Mouse (Mus musculus) kidney, embryonic 14.5 days (tissue): ENCODE data around the gene Hmx2. TPM values are rescaled to one million over a fixed set of nuclear protein-coding genes. Genes with fewer than 3 reads are reported as not detected.

Experiments used
- ATAC-seq: fragments of 200-750 bp; cut with Nextera tagmentation; 2 replicates; pipeline ENCODE4 v1.8.0; 2017; ENCODE audit warnings: moderate number of reproducible peaks, mild to moderate bottlenecking, moderate TSS enrichment, moderate library complexity; ENCODE audit not compliant: low FRiP score, low TSS enrichment
- H3K27ac ChIP-seq: fragments of 300-500 bp; sonication (generic); 2 replicates; pipeline ENCODE4 v1.5.1; 2014; ENCODE audit warnings: low read depth, mild to moderate bottlenecking, low read length, moderate library complexity, mixed read lengths
- H3K27me3 ChIP-seq: fragments of 300-500 bp; sonication (generic); 2 replicates; pipeline ENCODE4 v1.6.1; 2014; ENCODE audit warnings: mild to moderate bottlenecking, low read length; ENCODE audit not compliant: control insufficient read depth, insufficient read depth
- H3K36me3 ChIP-seq: fragments of 300-500 bp; sonication (generic); 2 replicates; pipeline ENCODE4 v1.6.1; 2014; ENCODE audit warnings: low read length, mixed read lengths; ENCODE audit not compliant: control insufficient read depth, insufficient read depth
- H3K4me1 ChIP-seq: fragments of 300-500 bp; sonication (generic); 2 replicates; pipeline ENCODE4 v1.6.1; 2014; ENCODE audit warnings: low read length, mixed read lengths; ENCODE audit not compliant: control insufficient read depth, insufficient read depth
- H3K4me2 ChIP-seq: fragments of 300-500 bp; sonication (generic); replicated peaks from 2 replicates; pipeline ENCODE4 v1.6.1; 2014; ENCODE audit warnings: low read depth, mild to moderate bottlenecking, low read length
- H3K4me3 ChIP-seq: fragments of 300-500 bp; sonication (generic); 2 replicates; pipeline ENCODE4 v1.5.1; 2014; ENCODE audit warnings: mild to moderate bottlenecking, low read length
- H3K9ac ChIP-seq: fragments of 300-500 bp; sonication (generic); 2 replicates; pipeline ENCODE4 v1.6.1; 2014; ENCODE audit warnings: low read depth, mild to moderate bottlenecking, low read length, moderate library complexity
- H3K9me3 ChIP-seq: fragments of 300-500 bp; sonication (generic); 2 replicates; pipeline ENCODE4 v1.6.1; 2016; ENCODE audit warnings: low read length; ENCODE audit not compliant: control insufficient read depth
- WGBS: fragments of 180-500 bp; shearing (Covaris S2); extraction: QIAGEN DNeasy Blood & Tissue Kit; methylation state at CpG from one replicate; pipeline ENCODE4 v1.1.7; 2014; 5-methylcytosine and 5-hydroxymethylcytosine counted together
- polyA plus RNA-seq: library from polyadenylated mRNA; unstranded; fragments of >200 nt; fragmentation: Nextera tagmentation; extraction: Ambion mirVana; gene quantifications from 2 replicates; pipeline ENCODE4 v1.2.1, GENCODE M21; 2014

Hmx2 gene
- polyA plus RNA-seq, result not detected in 2 replicates

DNA sequence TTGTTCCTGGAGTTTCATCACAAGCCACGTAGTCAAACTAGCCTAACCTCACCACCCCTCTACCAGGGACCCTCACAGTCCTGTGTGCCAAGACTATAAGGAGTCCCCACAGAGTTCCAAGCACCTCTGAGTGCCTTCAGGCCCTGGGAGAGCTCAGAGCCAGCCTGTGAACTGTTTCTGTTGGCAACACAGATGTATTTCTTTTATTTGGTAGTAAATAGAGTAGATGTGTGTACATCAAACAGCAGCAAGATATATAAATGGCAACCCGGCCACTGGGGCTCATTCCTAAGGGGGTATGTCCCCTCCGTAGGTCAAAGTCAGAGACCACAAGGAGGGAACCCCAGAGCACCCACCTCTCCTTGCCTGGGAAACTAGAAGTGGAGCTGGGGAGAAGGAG lies at the start of gene Hmx2:
Hmx2 (plus strand) TSS at position 301 of the 400 bp plus-strand sequence.
- Histone ChIP-seq H3K9me3 (no peaks in the 10 kb centered on the region), H3K4me1 (peaks cover 6% of the 10 kb centered on the region; the same call in 1 of the 2 replicates), H3K27me3 (peaks cover 99% of the 10 kb centered on the region), H3K9ac (no peak within 1 kb of the TSS), H3K4me2 (no peak within 1 kb of the TSS), H3K4me3 (no peak within 1 kb of the TSS), H3K36me3 (no peaks in the 10 kb centered on the region), H3K27ac (no peak within 1 kb of the TSS)
- WGBS, result 3% methylated on average over 3 of the region's 3 CpGs
- no peak for ATAC-seq

DNA sequence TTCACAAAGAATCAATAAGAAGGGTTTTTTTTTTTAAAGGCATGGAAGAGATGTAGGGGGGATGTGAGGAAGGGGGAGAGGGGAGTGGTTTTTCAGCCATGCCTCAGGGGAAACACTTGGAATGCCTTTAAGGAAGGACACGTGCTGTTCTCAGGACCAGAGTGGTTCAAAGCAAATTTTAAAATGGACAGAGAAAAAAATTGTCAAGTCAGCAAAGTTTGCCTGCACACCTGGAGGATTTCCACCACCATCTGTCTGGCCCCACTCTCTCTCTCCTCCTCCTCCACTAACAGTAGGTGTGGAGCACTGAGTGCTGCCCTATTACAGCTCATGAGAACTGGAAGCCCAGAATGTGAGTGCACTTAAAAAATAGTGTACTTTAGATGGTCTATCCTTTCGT lies 44.8 kb upstream of the Hmx2 start:
- no peak for ATAC-seq
- Histone ChIP-seq H3K27me3 (no peaks in the 10 kb centered on the region), H3K27ac (no peak overlapping the region), H3K9me3 (no peaks in the 10 kb centered on the region), H3K4me1 (no peaks in the 10 kb centered on the region), H3K36me3 (no peaks in the 10 kb centered on the region), H3K9ac (no peak overlapping the region), H3K4me3 (no peak overlapping the region), H3K4me2 (no peak overlapping the region)
- WGBS, result 73% methylated on average over 2 of the region's 2 CpGs

DNA sequence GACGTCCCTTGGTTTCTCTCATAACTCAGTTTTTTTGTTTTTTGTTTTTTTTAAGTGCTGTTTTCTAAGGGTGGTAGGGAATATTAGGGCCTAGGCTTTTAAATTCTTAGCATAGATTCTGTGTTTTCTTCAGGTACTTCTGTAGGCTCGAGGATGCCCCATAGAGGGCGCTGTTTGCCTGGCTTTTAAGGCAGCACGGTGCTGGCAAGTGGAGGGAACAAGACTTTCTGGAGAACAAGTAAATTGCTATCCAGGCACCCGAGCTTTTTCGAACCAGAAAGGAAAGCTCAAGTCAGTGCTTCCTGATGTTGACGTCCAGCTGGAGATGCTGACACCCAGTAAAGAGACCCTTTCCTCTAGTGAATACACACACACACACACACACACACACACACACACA lies 8.6 kb upstream of the Hmx2 start:
- Histone ChIP-seq H3K4me3 (no peak overlapping the region), H3K4me1 (peaks cover 16% of the 10 kb centered on the region; the same call in 1 of the 2 replicates), H3K9me3 (no peaks in the 10 kb centered on the region), H3K27ac (no peak overlapping the region), H3K27me3 (peaks cover 65% of the 10 kb centered on the region), H3K4me2 (no peak overlapping the region), H3K36me3 (no peaks in the 10 kb centered on the region), H3K9ac (no peak overlapping the region)
- 0% methylated on average over 7 of the region's 7 CpGs for WGBS
- peak; percentile 58; the same call in 1 of the 2 replicates for ATAC-seq

DNA sequence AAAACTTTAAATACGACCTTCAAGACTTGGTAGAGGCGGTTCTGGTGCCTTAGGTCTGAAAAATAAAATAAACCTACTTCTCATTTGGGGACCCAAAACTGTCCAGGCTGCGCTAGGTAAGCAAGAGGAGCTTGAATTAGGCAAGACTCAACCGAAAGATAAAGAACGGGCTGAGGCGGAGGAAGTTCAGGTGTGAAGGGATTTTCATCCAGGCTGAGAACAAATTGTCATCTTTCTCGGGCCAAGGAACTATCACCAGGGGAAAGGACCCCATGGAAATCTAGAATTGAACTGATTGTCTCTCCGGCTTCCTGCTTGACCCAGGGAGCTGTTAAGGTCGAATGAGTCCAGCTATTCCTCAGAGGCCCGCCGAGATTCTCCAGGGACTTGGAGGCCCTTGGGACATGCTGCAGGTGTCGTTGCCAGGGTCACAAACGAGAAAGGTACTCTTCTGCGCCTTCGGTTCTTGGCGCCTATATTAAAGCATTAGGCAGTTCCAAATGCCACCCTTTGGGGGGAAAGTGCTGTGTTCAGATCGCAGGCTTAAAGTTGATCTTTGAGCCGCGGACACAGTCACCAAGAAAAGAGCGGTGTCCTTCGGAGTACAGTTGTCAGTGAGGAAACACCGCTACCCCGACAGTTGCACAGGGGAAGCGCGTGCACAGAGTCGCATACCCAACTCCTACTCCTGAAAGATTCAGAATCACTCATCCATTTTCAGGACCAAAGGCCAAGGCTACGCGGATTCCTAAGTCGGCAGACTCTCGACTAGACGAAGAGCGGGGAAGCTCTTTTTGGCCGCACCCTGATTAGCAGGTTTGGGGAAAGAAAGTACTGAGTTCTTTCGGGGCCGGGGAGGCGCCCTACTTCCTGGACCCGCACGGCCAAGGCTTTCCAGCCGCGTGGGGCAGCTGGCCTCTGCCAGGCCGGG lies 7.1 kb upstream of the Hmx2 start:
- no peaks in the 10 kb centered on the region for H3K9me3 ChIP-seq
- H3K36me3 ChIP-seq, result no peaks in the 10 kb centered on the region
- H3K27me3 ChIP-seq, result peaks cover 80% of the 10 kb centered on the region
- no peak overlapping the region for H3K9ac ChIP-seq
- H3K4me3 ChIP-seq, result peak overlapping the region; percentile 37
- peaks cover 16% of the 10 kb centered on the region; the same call in 1 of the 2 replicates for H3K4me1 ChIP-seq
- H3K4me2 ChIP-seq, result peak overlapping the region; percentile 54
- no peak for ATAC-seq
- H3K27ac ChIP-seq, result no peak overlapping the region
- 1% methylated on average over 41 of the region's 41 CpGs for WGBS

DNA sequence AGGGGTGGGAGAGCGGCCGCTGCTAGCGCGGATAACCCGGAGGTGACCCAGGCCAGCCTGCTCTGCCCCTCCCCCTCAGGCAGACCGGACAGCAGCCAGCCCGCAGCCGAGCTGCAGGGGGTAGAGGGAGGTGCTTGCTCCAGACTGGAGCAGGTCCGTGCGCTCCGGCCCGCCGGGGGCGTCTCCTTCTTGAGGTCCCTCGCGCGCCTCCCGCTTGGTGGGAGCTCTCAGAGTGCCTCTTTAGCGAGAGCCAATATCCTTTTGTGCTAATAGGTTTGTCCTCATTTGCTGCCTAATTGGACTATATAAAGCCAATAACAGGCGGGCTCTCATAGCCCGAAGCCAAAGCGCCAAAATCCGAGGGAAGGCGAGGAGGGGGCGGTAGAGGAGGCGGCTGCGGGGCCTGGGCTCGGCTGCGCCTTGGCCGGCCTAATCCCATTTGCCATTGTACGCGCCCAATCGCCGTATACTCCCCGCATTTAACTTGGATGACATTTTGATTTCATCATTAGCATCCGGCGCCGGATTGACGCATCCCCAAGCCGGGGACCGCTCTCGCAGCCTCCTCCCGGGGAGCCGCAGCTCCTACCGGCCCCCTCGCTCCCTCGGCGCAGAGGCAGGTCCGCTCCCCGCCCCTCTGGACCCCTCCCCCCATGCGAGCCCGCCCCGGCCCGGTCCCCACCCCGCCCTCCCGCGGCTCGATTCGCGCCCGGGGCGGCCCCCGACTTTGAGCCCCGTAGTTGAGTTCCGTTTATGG lies 6.3 kb upstream of the Hmx2 start, which contains the start of gene Hmx3:
Hmx3 (plus strand) TSS at position 753 of the 757 bp plus-strand sequence.
- ATAC-seq, result no peak
- no peak within 1 kb of the TSS; the same call in 1 of the 2 replicates for H3K9ac ChIP-seq
- WGBS, result 0% methylated on average over 47 of the region's 65 CpGs

DNA sequence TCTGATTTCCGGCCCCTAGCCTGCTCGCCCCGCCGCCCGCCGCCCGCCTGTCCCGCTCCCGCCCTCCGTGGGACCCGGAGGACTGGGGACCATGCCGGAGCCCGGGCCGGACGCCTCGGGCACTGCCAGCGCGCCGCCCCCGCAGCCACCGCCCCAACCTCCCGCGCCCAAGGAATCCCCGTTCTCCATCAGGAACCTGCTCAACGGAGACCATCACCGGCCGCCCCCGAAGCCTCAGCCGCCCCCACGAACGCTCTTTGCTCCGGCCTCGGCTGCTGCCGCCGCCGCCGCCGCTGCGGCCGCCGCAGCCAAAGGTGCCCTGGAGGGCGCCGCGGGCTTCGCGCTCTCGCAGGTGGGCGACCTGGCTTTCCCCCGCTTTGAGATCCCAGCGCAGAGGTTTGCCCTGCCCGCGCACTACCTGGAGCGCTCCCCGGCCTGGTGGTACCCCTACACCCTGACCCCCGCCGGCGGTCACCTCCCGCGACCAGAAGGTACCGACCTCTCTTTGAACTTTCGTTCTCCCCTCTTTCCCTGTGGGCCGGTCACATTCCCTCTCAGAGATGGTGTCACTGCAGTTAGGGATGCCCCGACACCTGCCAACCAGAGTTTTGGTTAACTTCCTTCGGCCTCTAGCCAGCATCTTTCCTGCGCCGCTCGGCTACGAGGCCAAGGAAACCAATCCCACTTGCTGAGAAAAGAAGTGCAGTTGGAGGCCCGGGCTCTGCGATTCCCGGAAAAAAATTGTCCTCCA lies 5.5 kb upstream of the Hmx2 start:
- peak overlapping the region; percentile 37 for H3K4me3 ChIP-seq
- under 1% methylated on average over 64 of the region's 71 CpGs for WGBS
- no peaks in the 10 kb centered on the region for H3K36me3 ChIP-seq
- H3K9ac ChIP-seq, result no peak overlapping the region
- no peaks in the 10 kb centered on the region for H3K9me3 ChIP-seq
- H3K4me2 ChIP-seq, result peak overlapping the region; percentile 54
- H3K4me1 ChIP-seq, result peaks cover 16% of the 10 kb centered on the region; the same call in 1 of the 2 replicates
- no peak overlapping the region for H3K27ac ChIP-seq
- 0 out of 2 replicates have a peak, but pooled peaks have one; percentile 13 for ATAC-seq
- H3K27me3 ChIP-seq, result peaks cover 95% of the 10 kb centered on the region

More for the DNA sequence above, 6.3 kb upstream of the Hmx2 start, which contains the start of gene Hmx3:
- Histone ChIP-seq H3K9me3 (no peaks in the 10 kb centered on the region), H3K36me3 (no peaks in the 10 kb centered on the region), H3K4me1 (peaks cover 16% of the 10 kb centered on the region; the same call in 1 of the 2 replicates), H3K4me3 (peak within 1 kb of the TSS; percentile 37), H3K27ac (no peak within 1 kb of the TSS), H3K27me3 (peaks cover 88% of the 10 kb centered on the region), H3K4me2 (peak within 1 kb of the TSS; percentile 54)

DNA sequence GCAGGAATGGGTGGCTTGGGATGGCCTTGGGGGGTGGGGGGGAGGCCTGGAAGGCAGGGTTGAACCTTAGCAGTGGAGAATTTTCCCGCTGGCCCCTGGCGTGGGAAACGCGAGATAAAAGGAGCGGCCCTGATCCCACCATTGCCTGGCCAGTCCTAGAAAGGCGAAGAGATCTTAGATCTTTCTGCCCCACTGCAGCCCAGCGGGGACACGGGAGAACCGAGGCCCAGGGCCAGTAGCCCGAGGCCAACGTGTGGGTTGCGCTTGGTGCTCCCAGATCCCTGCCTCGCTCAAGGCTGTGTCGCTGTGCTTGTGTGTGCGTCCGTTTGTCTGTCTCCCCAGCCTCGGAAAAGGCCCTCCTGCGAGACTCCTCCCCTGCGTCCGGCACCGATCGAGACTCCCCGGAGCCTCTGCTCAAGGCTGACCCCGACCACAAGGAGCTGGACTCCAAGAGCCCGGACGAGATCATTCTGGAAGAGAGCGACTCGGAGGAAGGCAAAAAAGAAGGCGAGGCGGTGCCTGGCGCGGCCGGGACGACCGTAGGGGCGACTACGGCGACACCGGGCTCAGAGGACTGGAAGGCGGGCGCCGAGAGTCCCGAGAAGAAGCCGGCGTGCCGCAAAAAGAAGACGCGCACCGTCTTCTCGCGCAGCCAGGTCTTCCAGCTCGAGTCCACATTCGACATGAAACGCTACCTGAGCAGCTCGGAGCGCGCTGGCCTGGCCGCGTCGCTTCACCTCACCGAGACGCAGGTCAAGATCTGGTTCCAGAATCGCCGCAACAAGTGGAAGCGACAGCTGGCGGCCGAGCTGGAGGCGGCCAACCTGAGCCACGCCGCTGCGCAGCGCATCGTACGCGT lies 4.7 kb upstream of the Hmx2 start:
- no peak overlapping the region for H3K27ac ChIP-seq
- H3K27me3 ChIP-seq, result peaks cover 97% of the 10 kb centered on the region
- ATAC-seq, result peak; percentile 18; the same call in 1 of the 2 replicates
- WGBS, result under 1% methylated on average over 75 of the region's 75 CpGs
- no peaks in the 10 kb centered on the region for H3K36me3 ChIP-seq
- no peaks in the 10 kb centered on the region for H3K9me3 ChIP-seq
- no peak overlapping the region for H3K9ac ChIP-seq
- peak overlapping the region; percentile 33 for H3K4me2 ChIP-seq
- peak overlapping the region; percentile 11 for H3K4me3 ChIP-seq
- H3K4me1 ChIP-seq, result peaks cover 16% of the 10 kb centered on the region; the same call in 1 of the 2 replicates
